Mouse (Mus musculus) ES-Bruce4 (cell line): Measurements from ENCODE around the gene Mfrp.

Experiments
- CTCF ChIP-seq: IDR thresholded peaks from one replicate; pipeline ENCODE4 v1.8.1; 2011; ENCODE audit warnings: low read depth, low read length
- POLR2A ChIP-seq: IDR thresholded peaks from one replicate; pipeline ENCODE4 v1.8.1; 2011; ENCODE audit warnings: low read length; ENCODE audit not compliant: insufficient read depth

GRCm38 (mm10) chr9:44087761-44088455 is 13.6 kb upstream of the Mfrp start:
- TF ChIP-seq CTCF: no peak
- no peak for TF ChIP-seq POLR2A
